Mouse (Mus musculus): ENCODE measurements around the gene Cse1l.

- TF ChIP-seq CTCF (IDR thresholded peaks at IDR 0.05; ENCODE audit: control insufficient read depth, insufficient read depth, low read length), result no peak
- no peak for TF ChIP-seq POLR2A (IDR thresholded peaks at IDR 0.05; ENCODE audit: borderline replicate concordance, control insufficient read depth, low read depth, low read length)
Measured at GRCm38 (mm10) chr2:166870271-166870865, 35.5 kb upstream of the Cse1l start.
